Mouse (Mus musculus): ENCODE data around the gene Tmem191c. TPM values are rescaled to one million over a fixed set of nuclear protein-coding genes. Genes with fewer than 3 reads are reported as not detected.
A peak's percentile ranks its signal among the peaks of the same experiment; 100 is the strongest.

The Tmem191c gene
- polyA plus RNA-seq, 1 experiment from 2014 or later: 25.3 TPM

- Histone ChIP-seq H3K9ac (replicated peaks; ENCODE audit: low read length) (no peak overlapping the region), H3K36me3 (ENCODE audit: control insufficient read depth, insufficient read depth, low read length) (no peaks in the 10 kb centered on the region), H3K4me3 (replicated peaks; ENCODE audit: low read depth, low read length) (no peak overlapping the region), H3K9me3 (ENCODE audit: control insufficient read depth, low read length) (no peaks in the 10 kb centered on the region), H3K4me1 (ENCODE audit: control insufficient read depth, insufficient read depth, low read length) (peaks cover 28% of the 10 kb centered on the region), H3K27ac (replicated peaks; ENCODE audit: low read depth, low read length) (no peak overlapping the region), H3K27me3 (ENCODE audit: control insufficient read depth, insufficient read depth, low read length) (no peaks in the 10 kb centered on the region), H3K4me2 (ENCODE audit: low read length) (no peak overlapping the region)
- DNase-seq (no peak), ATAC-seq (ENCODE audit: low FRiP score, low TSS enrichment) (no peak)
- 90% methylated on average over 2 of the region's 2 CpGs for WGBS
These were observed 36.5 kb upstream of the Tmem191c start for GRCm38 (mm10) chr16:17239409-17239808.

- peaks cover 9% of the 10 kb centered on the region; the same call in 1 of the 2 replicates for H3K4me1 ChIP-seq (ENCODE audit: control insufficient read depth, insufficient read depth, low read length)
- no peaks in the 10 kb centered on the region for H3K36me3 ChIP-seq (ENCODE audit: control insufficient read depth, insufficient read depth, low read length)
- H3K4me3 ChIP-seq (replicated peaks; ENCODE audit: low read depth, low read length): no peak overlapping the region
- H3K9me3 ChIP-seq (ENCODE audit: control insufficient read depth, low read length): no peaks in the 10 kb centered on the region
- no peak overlapping the region for H3K4me2 ChIP-seq (ENCODE audit: low read length)
- no peak overlapping the region for H3K9ac ChIP-seq (replicated peaks; ENCODE audit: low read length)
- ATAC-seq (ENCODE audit: low FRiP score, low TSS enrichment): no peak
- DNase-seq: no peak
- WGBS: 69% methylated on average over 1 of the region's 1 CpGs
- H3K27ac ChIP-seq (replicated peaks; ENCODE audit: low read depth, low read length): no peak overlapping the region
- H3K27me3 ChIP-seq (ENCODE audit: control insufficient read depth, insufficient read depth, low read length): no peaks in the 10 kb centered on the region
These were observed 32.1 kb upstream of the Tmem191c start for GRCm38 (mm10) chr16:17243731-17244130.

GRCm38 (mm10) chr16:17244996-17245395 is 30.9 kb upstream of the Tmem191c start:
- no peak overlapping the region for H3K27ac ChIP-seq (replicated peaks; ENCODE audit: low read depth, low read length)
- H3K4me1 ChIP-seq (ENCODE audit: control insufficient read depth, insufficient read depth, low read length): peaks cover 1% of the 10 kb centered on the region; the same call in 1 of the 2 replicates
- WGBS: 86% methylated on average over 1 of the region's 1 CpGs
- no peak overlapping the region for H3K9ac ChIP-seq (replicated peaks; ENCODE audit: low read length)
- no peak overlapping the region for H3K4me3 ChIP-seq (replicated peaks; ENCODE audit: low read depth, low read length)
- no peaks in the 10 kb centered on the region for H3K9me3 ChIP-seq (ENCODE audit: control insufficient read depth, low read length)
- H3K4me2 ChIP-seq (ENCODE audit: low read length): no peak overlapping the region
- no peaks in the 10 kb centered on the region for H3K27me3 ChIP-seq (ENCODE audit: control insufficient read depth, insufficient read depth, low read length)
- no peaks in the 10 kb centered on the region for H3K36me3 ChIP-seq (ENCODE audit: control insufficient read depth, insufficient read depth, low read length)
- no peak for ATAC-seq (ENCODE audit: low FRiP score, low TSS enrichment)
- no peak for DNase-seq

GRCm38 (mm10) chr16:17247727-17248126 is 28.1 kb upstream of the Tmem191c start:
- Histone ChIP-seq H3K27me3 (ENCODE audit: control insufficient read depth, insufficient read depth, low read length) (no peaks in the 10 kb centered on the region), H3K4me1 (ENCODE audit: control insufficient read depth, insufficient read depth, low read length) (peaks cover 14% of the 10 kb centered on the region; the same call in 1 of the 2 replicates), H3K27ac (replicated peaks; ENCODE audit: low read depth, low read length) (no peak overlapping the region), H3K4me3 (replicated peaks; ENCODE audit: low read depth, low read length) (no peak overlapping the region), H3K9ac (replicated peaks; ENCODE audit: low read length) (no peak overlapping the region), H3K4me2 (ENCODE audit: low read length) (no peak overlapping the region), H3K9me3 (ENCODE audit: control insufficient read depth, low read length) (no peaks in the 10 kb centered on the region), H3K36me3 (ENCODE audit: control insufficient read depth, insufficient read depth, low read length) (no peaks in the 10 kb centered on the region)
- DNase-seq (no peak), ATAC-seq (ENCODE audit: low FRiP score, low TSS enrichment) (no peak)
- 83% methylated on average over 4 of the region's 4 CpGs for WGBS

- 81% methylated on average over 6 of the region's 6 CpGs for WGBS
- H3K4me2 ChIP-seq (ENCODE audit: low read length): no peak overlapping the region
- no peak overlapping the region for H3K4me3 ChIP-seq (replicated peaks; ENCODE audit: low read depth, low read length)
- no peaks in the 10 kb centered on the region for H3K27me3 ChIP-seq (ENCODE audit: control insufficient read depth, insufficient read depth, low read length)
- H3K36me3 ChIP-seq (ENCODE audit: control insufficient read depth, insufficient read depth, low read length): no peaks in the 10 kb centered on the region
- H3K9me3 ChIP-seq (ENCODE audit: control insufficient read depth, low read length): no peaks in the 10 kb centered on the region
- no peak overlapping the region for H3K9ac ChIP-seq (replicated peaks; ENCODE audit: low read length)
- no peak for ATAC-seq (ENCODE audit: low FRiP score, low TSS enrichment)
- H3K4me1 ChIP-seq (ENCODE audit: control insufficient read depth, insufficient read depth, low read length): peaks cover 26% of the 10 kb centered on the region
- H3K27ac ChIP-seq (replicated peaks; ENCODE audit: low read depth, low read length): no peak overlapping the region
- no peak for DNase-seq
These were observed 26.7 kb upstream of the Tmem191c start for GRCm38 (mm10) chr16:17249135-17249534.

GRCm38 (mm10) chr16:17251539-17251938 is 24.3 kb upstream of the Tmem191c start:
- DNase-seq (peak; percentile 62), ATAC-seq (ENCODE audit: low FRiP score, low TSS enrichment) (no peak)
- Histone ChIP-seq H3K27ac (replicated peaks; ENCODE audit: low read depth, low read length) (no peak overlapping the region), H3K4me3 (replicated peaks; ENCODE audit: low read depth, low read length) (no peak overlapping the region), H3K4me1 (ENCODE audit: control insufficient read depth, insufficient read depth, low read length) (peaks cover 29% of the 10 kb centered on the region), H3K4me2 (ENCODE audit: low read length) (no peak overlapping the region), H3K27me3 (ENCODE audit: control insufficient read depth, insufficient read depth, low read length) (no peaks in the 10 kb centered on the region), H3K36me3 (ENCODE audit: control insufficient read depth, insufficient read depth, low read length) (peaks cover 9% of the 10 kb centered on the region; the same call in 1 of the 2 replicates), H3K9ac (replicated peaks; ENCODE audit: low read length) (no peak overlapping the region), H3K9me3 (ENCODE audit: control insufficient read depth, low read length) (no peaks in the 10 kb centered on the region)
- 72% methylated on average over 3 of the region's 3 CpGs for WGBS

GRCm38 (mm10) chr16:17252086-17252726 is 23.7 kb upstream of the Tmem191c start:
- Histone ChIP-seq H3K27ac (replicated peaks; ENCODE audit: low read depth, low read length) (no peak overlapping the region), H3K4me2 (ENCODE audit: low read length) (no peak overlapping the region), H3K4me1 (ENCODE audit: control insufficient read depth, insufficient read depth, low read length) (peaks cover 29% of the 10 kb centered on the region), H3K27me3 (ENCODE audit: control insufficient read depth, insufficient read depth, low read length) (no peaks in the 10 kb centered on the region), H3K9ac (replicated peaks; ENCODE audit: low read length) (no peak overlapping the region), H3K36me3 (ENCODE audit: control insufficient read depth, insufficient read depth, low read length) (peaks cover 16% of the 10 kb centered on the region), H3K9me3 (ENCODE audit: control insufficient read depth, low read length) (no peaks in the 10 kb centered on the region), H3K4me3 (replicated peaks; ENCODE audit: low read depth, low read length) (no peak overlapping the region)
- DNase-seq (no peak), ATAC-seq (ENCODE audit: low FRiP score, low TSS enrichment) (no peak)
- 78% methylated on average over 3 of the region's 3 CpGs for WGBS

- DNase-seq: no peak
- Histone ChIP-seq H3K4me1 (ENCODE audit: control insufficient read depth, insufficient read depth, low read length) (peaks cover 29% of the 10 kb centered on the region), H3K27ac (replicated peaks; ENCODE audit: low read depth, low read length) (no peak overlapping the region), H3K4me3 (replicated peaks; ENCODE audit: low read depth, low read length) (no peak overlapping the region), H3K4me2 (ENCODE audit: low read length) (no peak overlapping the region), H3K9ac (replicated peaks; ENCODE audit: low read length) (no peak overlapping the region), H3K9me3 (ENCODE audit: control insufficient read depth, low read length) (no peaks in the 10 kb centered on the region), H3K36me3 (ENCODE audit: control insufficient read depth, insufficient read depth, low read length) (peaks cover 22% of the 10 kb centered on the region), H3K27me3 (ENCODE audit: control insufficient read depth, insufficient read depth, low read length) (no peaks in the 10 kb centered on the region)
- WGBS: 69% methylated on average over 7 of the region's 7 CpGs
- ATAC-seq (ENCODE audit: low FRiP score, low TSS enrichment): no peak
These were observed 23.0 kb upstream of the Tmem191c start for GRCm38 (mm10) chr16:17252841-17253240.

- no peak for ATAC-seq (ENCODE audit: low FRiP score, low TSS enrichment)
- Histone ChIP-seq H3K27me3 (ENCODE audit: control insufficient read depth, insufficient read depth, low read length) (no peaks in the 10 kb centered on the region), H3K4me2 (ENCODE audit: low read length) (no peak overlapping the region), H3K4me3 (replicated peaks; ENCODE audit: low read depth, low read length) (no peak overlapping the region), H3K9ac (replicated peaks; ENCODE audit: low read length) (no peak overlapping the region), H3K36me3 (ENCODE audit: control insufficient read depth, insufficient read depth, low read length) (peaks cover 35% of the 10 kb centered on the region), H3K4me1 (ENCODE audit: control insufficient read depth, insufficient read depth, low read length) (peaks cover 29% of the 10 kb centered on the region), H3K9me3 (ENCODE audit: control insufficient read depth, low read length) (no peaks in the 10 kb centered on the region), H3K27ac (replicated peaks; ENCODE audit: low read depth, low read length) (0 out of 2 replicates have a peak overlapping the region, but pooled peaks have one; percentile 6)
- no peak for DNase-seq
- 16% methylated on average over 4 of the region's 4 CpGs for WGBS
These were observed 21.8 kb upstream of the Tmem191c start for GRCm38 (mm10) chr16:17254005-17254597.
